Mouse (Mus musculus) MEL (cell line): ENCODE results near the gene Fam107b.

Experiments
- CTCF ChIP-seq, 3 experiments: IDR thresholded peaks in 2 of 3; conservative IDR thresholded peaks in 1 of 3; 2 replicates each; pipeline ENCODE4 v1.5.1; 2011 to 2012; ENCODE audit warnings: low read length in 3 of 3, low read depth in 2 of 3, mild to moderate bottlenecking in 2 of 3, improper control_type of control experiment in 1 of 3, inconsistent platforms in 1 of 3, mixed read lengths in 1 of 3, moderate library complexity in 1 of 3; ENCODE audit not compliant: control insufficient read depth in 1 of 3, insufficient read depth in 1 of 3, poor library complexity in 1 of 3, severe bottlenecking in 1 of 3
- POLR2A ChIP-seq, 2 experiments: IDR thresholded peaks; 2 replicates each; pipeline ENCODE4 v1.6.1; 2011 to 2012; ENCODE audit warnings: low read length in 2 of 2, mild to moderate bottlenecking in 2 of 2, control low read depth in 1 of 2, improper control_type of control experiment in 1 of 2, low read depth in 1 of 2, moderate library complexity in 1 of 2; ENCODE audit not compliant: control insufficient read depth in 1 of 2, insufficient read depth in 1 of 2, poor library complexity in 1 of 2

GRCm38 (mm10) chr2:3773089-3773488 lies 202.8 kb downstream of the Fam107b start:
- TF ChIP-seq CTCF (IDR thresholded peaks at IDR 0.05 in 2 of 3, conservative IDR thresholded peaks at IDR 0.05 in 1 of 3; ENCODE audit: control insufficient read depth in 1 of 3, insufficient read depth in 1 of 3, low read depth in 2 of 3, low read length in 3 of 3, poor library complexity in 1 of 3, severe bottlenecking in 1 of 3) (no peak), POLR2A (IDR thresholded peaks at IDR 0.05; ENCODE audit: control insufficient read depth in 1 of 2, insufficient read depth in 1 of 2, low read depth in 1 of 2, low read length in 2 of 2, poor library complexity in 1 of 2) (no peak)
